Mouse (Mus musculus): ENCODE measurements at regions not wholly inside any gene's neighbourhood (a gene's known extent, or its start where the extent isn't known, plus 50 kb on each side); places are given as distances from the start of the nearest gene placed in this dataset.

DNA sequence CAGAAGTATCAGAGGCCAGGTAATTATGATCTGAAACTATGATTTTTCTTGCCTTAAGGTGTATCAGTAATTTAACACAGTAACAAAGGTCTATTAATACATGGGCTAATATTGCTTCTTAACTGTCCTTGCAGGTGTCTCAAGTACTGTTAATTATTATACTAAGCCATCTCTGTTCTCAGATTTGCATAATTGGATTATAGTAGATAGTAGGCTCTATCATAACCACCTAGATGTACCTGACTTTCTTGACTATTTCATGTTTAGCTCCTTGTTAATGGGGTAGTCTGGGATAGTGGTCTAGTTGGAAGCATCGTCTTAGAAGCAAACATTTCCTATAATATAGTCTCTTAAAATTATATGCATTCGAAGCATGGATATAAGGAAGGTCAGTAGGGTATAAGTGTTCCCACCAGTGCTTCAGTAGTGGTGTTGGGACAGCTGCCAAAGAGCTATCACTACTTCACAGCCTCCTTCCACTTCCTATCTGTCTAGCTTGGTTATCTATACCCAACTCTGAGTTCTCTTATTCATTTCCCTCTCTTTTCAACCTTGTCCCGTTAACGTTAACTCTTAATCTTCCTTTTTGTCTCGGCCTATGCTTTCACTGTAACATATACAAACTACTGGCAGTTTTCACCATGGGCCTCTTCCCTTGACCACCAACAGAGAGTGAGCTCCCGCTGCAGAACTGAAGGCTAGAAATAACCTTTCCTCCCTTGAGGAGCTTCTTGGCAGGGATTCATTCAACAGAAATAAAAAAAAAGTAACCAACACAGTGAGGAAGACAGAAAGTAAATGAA lies 630.9 kb upstream of the Lcorl start:
- peak in 1 of 2 experiments; percentile 18 for DNase-seq (ENCODE audit: low spot score in 2 of 2)

DNA sequence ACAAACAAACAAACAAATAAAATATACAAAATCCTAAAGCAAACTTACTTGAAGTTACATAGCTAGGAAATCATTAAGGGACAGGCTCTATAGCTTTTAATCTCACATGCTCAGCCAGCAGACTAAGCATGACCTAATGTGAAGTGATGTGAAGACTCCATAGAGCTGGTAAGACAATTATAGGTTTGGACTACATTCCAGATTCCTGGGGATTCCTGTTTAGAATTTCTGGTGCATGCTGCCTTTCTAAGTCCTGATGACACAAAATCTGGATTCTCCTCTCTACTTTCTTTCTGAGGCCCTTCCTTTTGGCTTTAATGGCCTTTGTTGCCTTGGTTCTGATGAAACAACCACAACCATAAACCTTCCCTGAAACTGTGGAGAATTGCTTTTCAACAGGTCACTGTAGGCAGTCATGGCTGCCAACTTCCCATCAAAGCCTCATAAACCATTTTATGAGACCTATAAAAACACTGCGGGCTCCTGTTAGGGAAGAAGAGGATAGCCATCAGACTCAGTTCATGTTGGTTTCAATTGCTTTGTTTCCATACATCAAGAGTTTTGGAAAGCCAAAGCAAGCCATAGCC lies 629.4 kb upstream of the Lcorl start:
- DNase-seq (ENCODE audit: low spot score in 2 of 2): no peak

DNA sequence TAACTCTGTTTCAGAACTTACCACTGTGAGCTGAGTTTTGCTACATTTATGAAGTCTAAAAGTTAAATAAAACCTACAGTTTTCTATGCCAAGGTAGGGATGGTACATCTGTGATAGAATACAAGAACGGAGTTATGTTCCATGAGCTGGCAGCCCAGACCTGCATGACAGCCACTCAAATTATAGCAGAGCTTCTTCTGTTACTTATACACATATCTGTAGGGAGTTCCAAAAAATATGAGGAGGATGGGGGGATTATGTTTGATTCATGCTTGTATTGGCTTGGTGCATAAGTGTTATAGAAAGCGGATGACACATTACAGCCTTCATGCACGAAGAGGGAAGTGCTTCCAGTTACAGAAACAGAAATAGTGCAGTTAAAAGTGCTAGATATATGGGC lies 598.9 kb upstream of the Lcorl start:
- DNase-seq (ENCODE audit: low spot score in 2 of 2): no peak

DNA sequence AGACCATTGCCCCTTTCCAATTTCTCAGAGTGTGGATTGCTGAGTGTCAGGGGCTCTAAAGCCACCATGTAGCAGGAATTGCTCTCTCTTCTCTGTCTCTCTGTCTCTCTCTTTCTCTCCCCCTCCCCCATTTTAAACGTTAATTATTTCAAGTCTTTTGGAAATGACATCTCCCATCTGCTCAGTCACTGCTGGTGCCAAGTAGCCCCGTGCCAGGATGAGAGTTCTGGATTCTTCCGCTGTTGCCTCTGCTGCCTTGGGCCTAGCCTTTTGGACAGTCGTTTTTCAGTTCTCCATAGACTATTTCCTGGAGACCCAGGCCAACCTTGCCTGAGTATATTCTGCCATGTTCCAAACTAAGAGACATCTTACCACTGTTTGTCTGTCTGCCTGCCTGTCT lies 590.9 kb upstream of the Lcorl start:
- DNase-seq (ENCODE audit: low spot score in 2 of 2): no peak

- DNase-seq (ENCODE audit: low spot score in 2 of 2): no peak
Measured at GRCm38 (mm10) chr5:46445844-46446243, 588.4 kb upstream of the Lcorl start.

DNA sequence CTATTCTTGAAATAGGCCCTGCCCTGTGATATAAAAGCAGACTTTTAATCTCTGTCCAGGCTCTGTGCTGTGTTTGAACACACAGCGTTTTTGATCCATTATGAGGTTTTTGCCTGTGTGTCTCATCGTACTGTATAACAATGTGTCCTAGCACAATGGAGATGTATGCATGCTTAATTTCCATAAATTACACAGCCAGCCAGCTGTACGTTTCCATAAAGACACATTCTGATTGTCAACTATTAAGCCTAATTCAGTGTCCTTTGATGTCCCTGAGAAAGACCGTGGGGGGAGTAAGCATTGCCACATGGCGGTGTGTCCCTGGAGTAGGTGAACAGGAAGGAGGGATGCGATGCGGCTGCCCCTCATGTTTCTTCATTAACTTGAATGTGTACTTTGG lies 587.7 kb upstream of the Lcorl start:
- no peak for DNase-seq (ENCODE audit: low spot score in 2 of 2)

- no peak for DNase-seq (ENCODE audit: low spot score in 2 of 2)
Measured at GRCm38 (mm10) chr5:46443805-46444340, 586.5 kb upstream of the Lcorl start.

- DNase-seq (ENCODE audit: low spot score in 2 of 2): no peak
Measured at GRCm38 (mm10) chr5:46442600-46443248, 585.3 kb upstream of the Lcorl start.

GRCm38 (mm10) chr5:46441716-46442115 lies 584.3 kb upstream of the Lcorl start:
- DNase-seq (ENCODE audit: low spot score in 2 of 2): no peak

DNA sequence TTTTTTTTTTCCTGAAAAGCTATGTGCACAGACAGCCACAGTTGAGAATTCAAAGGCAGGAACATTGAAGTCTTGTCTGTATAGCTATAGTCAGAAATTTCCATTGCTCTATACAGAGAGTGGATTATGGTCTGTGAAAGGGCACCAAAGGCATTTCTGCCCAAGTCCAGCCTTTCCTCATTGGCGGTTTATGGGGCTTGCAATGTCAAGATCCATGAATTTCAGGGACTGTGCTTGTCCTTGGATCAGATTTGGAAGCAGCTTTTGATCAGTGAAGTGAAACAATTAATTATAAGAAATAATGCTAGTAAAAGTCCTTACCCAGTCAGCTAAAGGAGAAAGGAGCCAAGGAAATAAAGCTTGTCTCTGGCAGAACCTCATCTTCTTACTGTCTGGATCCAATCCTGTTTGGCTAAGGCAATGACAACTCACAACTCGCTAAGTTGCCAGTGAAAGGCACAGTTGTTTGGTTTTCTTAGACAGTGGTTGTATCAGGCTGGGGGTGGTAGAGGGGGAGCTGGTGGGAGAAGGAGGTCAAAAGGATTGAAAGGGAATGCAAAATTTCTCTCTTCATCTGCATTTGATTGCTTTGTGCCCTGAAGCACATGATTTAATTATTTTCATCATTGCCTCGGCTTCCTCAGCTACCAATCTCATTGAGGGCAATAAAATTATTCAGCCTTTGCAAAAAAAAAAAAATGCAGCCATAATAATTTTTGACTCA lies 574.4 kb upstream of the Lcorl start:
- DNase-seq (ENCODE audit: low spot score in 2 of 2): no peak

- DNase-seq (ENCODE audit: low spot score in 2 of 2): no peak
Measured at GRCm38 (mm10) chr5:46422738-46423137, 565.3 kb upstream of the Lcorl start.

GRCm38 (mm10) chr5:46406969-46407368 lies 549.6 kb upstream of the Lcorl start:
- no peak for DNase-seq (ENCODE audit: low spot score in 2 of 2)

GRCm38 (mm10) chr5:46406404-46406803 lies 549.0 kb upstream of the Lcorl start:
- DNase-seq (ENCODE audit: low spot score in 2 of 2): no peak

DNA sequence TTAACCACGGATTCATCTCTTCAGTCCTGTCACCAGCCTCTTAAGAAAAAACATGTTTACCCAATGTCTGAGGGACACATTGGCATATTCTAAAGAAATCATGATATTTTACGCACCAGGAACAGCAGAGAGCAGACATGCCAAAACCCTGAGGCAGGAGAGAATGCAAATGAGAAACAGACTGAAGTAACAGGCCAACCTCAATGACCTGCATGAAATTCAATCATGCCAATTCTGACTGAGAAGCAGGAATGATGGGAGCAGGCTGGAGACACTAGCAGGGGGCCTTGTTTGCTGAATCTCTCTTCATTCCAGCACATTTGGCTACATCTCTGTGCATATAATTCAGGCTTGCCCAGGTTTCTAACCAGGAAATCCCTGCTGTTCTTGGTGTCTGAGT lies 529.2 kb upstream of the Lcorl start:
- DNase-seq (ENCODE audit: low spot score in 2 of 2): no peak

- DNase-seq (ENCODE audit: low spot score in 2 of 2): no peak
Measured at GRCm38 (mm10) chr5:46367328-46367727, 509.9 kb upstream of the Lcorl start.

DNA sequence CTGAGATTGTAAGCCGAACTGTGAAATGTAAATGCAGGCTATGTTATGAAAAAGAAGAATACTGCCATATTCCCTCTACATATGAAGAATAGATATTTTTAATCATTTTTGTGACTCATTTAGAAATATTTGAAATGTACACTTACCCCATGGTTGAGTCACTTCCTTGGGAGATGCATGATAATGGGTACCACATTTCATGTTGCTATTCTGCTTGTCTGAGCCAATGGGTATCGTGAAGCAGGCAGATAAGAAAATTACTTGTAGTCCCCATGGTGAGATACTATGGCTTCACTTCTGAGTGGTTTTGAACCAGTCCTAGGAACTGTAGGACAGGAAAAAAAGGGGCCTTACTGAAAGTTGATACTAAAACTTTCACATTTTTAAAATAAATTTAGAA lies 506.2 kb upstream of the Lcorl start:
- no peak for DNase-seq (ENCODE audit: low spot score in 2 of 2)

- no peak for DNase-seq (ENCODE audit: low spot score in 2 of 2)
Measured at GRCm38 (mm10) chr5:46361637-46362036, 504.2 kb upstream of the Lcorl start.

DNA sequence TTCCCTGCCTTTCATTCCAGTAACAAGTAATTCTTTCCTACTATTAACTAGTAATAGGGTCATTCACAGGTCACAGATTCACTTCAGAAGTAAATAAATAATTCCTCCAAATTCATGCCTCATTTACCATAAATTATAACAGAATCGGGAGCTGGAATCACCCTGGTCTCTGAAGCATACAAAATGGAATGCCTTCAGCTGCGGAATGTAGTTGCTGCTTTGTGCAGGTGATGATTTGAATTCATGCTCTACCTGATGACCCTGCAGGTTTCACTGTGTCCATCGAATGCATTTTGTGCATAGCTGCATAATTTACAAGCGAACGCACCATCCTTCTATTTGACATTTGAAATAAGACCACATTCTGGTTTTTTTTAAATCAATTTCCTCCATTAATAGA lies 491.0 kb upstream of the Lcorl start:
- no peak for DNase-seq (ENCODE audit: low spot score in 2 of 2)

DNA sequence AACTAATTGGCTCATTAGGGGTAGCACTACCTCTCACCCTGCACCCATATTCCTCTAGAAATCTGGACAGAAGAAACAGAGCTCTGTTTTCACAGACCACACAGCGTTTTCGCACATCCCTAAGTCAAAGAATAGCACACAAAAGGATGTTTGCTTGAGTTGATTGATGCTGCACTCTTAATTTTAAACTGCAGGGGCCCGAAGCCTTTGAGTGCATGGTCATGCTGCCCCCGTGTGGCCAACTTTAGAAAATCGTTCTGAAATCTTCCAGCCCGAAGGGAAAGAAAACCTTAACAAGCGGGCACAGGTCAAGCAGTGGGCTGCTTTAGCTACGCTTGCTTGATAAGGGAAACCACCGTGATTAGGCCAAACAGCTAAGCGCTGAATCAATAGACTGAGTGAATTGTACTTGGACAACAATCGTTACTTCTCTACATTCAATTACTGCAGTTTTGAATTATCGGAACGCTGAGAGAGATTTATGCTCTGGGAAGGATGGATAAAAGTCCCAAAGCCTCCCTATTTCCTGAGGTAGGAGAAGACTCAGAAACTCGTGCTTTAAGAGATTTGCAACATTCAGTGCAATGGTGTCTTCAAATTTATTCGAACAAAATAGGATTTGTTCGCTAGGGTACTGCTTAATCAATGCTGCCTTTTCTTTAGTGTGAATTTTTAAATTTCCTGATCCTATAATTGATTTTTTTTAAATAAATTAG lies 490.1 kb upstream of the Lcorl start:
- DNase-seq (ENCODE audit: low spot score in 2 of 2): peak; percentile 41 to 76

DNA sequence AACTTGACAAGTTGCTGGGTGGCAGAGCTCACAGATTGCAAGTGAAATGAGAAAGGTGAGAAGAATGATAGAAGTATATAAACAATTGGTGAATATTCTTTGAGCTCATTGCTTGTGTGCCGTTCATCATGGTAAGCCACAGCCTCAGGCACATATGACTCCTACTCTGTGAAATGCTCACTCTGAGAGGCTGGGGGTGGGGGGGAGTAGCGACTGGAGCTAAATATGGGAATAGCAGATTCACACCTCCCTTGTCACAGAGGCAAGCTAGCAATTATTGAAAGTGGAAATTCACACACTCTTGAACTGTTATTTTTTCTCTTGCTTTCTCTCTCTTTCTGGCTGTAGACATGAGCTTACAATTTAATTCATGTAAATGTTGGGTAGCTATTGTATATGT lies 481.0 kb upstream of the Lcorl start:
- DNase-seq (ENCODE audit: low spot score in 2 of 2): no peak

DNA sequence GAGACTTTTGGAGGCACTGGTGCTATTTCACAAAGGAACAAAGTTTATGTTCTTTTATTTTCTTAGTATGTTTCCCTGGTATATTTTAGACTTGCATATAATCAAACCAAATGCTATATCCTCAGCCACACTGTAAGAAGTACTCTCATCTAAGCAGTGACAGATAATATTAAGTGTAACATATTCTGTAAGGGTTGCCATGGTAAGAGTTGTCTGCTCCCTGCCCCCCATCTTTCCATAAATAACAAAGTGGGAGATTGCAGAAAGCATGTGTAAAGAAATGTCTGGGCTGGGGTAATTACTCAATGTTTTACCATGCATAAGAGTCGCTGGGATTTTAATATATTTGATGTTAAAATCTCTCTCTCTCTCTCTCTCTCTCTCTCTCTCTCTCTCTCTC lies 473.5 kb upstream of the Lcorl start:
- no peak for DNase-seq (ENCODE audit: low spot score in 2 of 2)

Measured in spleen, postnatal 4 days (tissue).